Mouse (Mus musculus): ENCODE data around the gene Adcyap1r1. TPM values are rescaled to one million over a fixed set of nuclear protein-coding genes. Genes with fewer than 3 reads are reported as not detected.
A peak's percentile ranks its signal among the peaks of the same experiment; 100 is the strongest.

Gene Adcyap1r1
- total RNA-seq, 1 experiment from 2014 or later, result not detected

GRCm38 (mm10) chr6:55480988-55481387 is 29.2 kb downstream of the Adcyap1r1 start:
- no peak for ATAC-seq (replicated peaks in 1 of 2; ENCODE audit: insufficient read depth in 1 of 2, low FRiP score in 2 of 2, low TSS enrichment in 1 of 2, low read depth in 1 of 2, poor library complexity in 2 of 2, severe bottlenecking in 2 of 2)

- no peak for ATAC-seq (replicated peaks in 1 of 2; ENCODE audit: insufficient read depth in 1 of 2, low FRiP score in 2 of 2, low TSS enrichment in 1 of 2, low read depth in 1 of 2, poor library complexity in 2 of 2, severe bottlenecking in 2 of 2)
Observed at GRCm38 (mm10) chr6:55482471-55482870, 30.7 kb downstream of the Adcyap1r1 start.

GRCm38 (mm10) chr6:55483360-55483759 is 31.6 kb downstream of the Adcyap1r1 start:
- ATAC-seq (replicated peaks in 1 of 2; ENCODE audit: insufficient read depth in 1 of 2, low FRiP score in 2 of 2, low TSS enrichment in 1 of 2, low read depth in 1 of 2, poor library complexity in 2 of 2, severe bottlenecking in 2 of 2), result no peak

- ATAC-seq (replicated peaks in 1 of 2; ENCODE audit: insufficient read depth in 1 of 2, low FRiP score in 2 of 2, low TSS enrichment in 1 of 2, low read depth in 1 of 2, poor library complexity in 2 of 2, severe bottlenecking in 2 of 2), result no peak
Observed at GRCm38 (mm10) chr6:55484224-55484623, 32.4 kb downstream of the Adcyap1r1 start.

- ATAC-seq (replicated peaks in 1 of 2; ENCODE audit: insufficient read depth in 1 of 2, low FRiP score in 2 of 2, low TSS enrichment in 1 of 2, low read depth in 1 of 2, poor library complexity in 2 of 2, severe bottlenecking in 2 of 2), result no peak
Observed at GRCm38 (mm10) chr6:55485216-55485615, 33.4 kb downstream of the Adcyap1r1 start.

GRCm38 (mm10) chr6:55487726-55488125 is 35.9 kb downstream of the Adcyap1r1 start:
- ATAC-seq (replicated peaks in 1 of 2; ENCODE audit: insufficient read depth in 1 of 2, low FRiP score in 2 of 2, low TSS enrichment in 1 of 2, low read depth in 1 of 2, poor library complexity in 2 of 2, severe bottlenecking in 2 of 2), result no peak

- ATAC-seq (replicated peaks in 1 of 2; ENCODE audit: insufficient read depth in 1 of 2, low FRiP score in 2 of 2, low TSS enrichment in 1 of 2, low read depth in 1 of 2, poor library complexity in 2 of 2, severe bottlenecking in 2 of 2), result no peak
Observed at GRCm38 (mm10) chr6:55496201-55496600, 44.4 kb downstream of the Adcyap1r1 start.

- ATAC-seq (replicated peaks in 1 of 2; ENCODE audit: insufficient read depth in 1 of 2, low FRiP score in 2 of 2, low TSS enrichment in 1 of 2, low read depth in 1 of 2, poor library complexity in 2 of 2, severe bottlenecking in 2 of 2), result no peak
Observed at GRCm38 (mm10) chr6:55498753-55499152, 47.0 kb downstream of the Adcyap1r1 start.

GRCm38 (mm10) chr6:55501061-55501460 is 49.3 kb downstream of the Adcyap1r1 start:
- ATAC-seq (replicated peaks in 1 of 2; ENCODE audit: insufficient read depth in 1 of 2, low FRiP score in 2 of 2, low TSS enrichment in 1 of 2, low read depth in 1 of 2, poor library complexity in 2 of 2, severe bottlenecking in 2 of 2), result no peak

- ATAC-seq (replicated peaks in 1 of 2; ENCODE audit: insufficient read depth in 1 of 2, low FRiP score in 2 of 2, low TSS enrichment in 1 of 2, low read depth in 1 of 2, poor library complexity in 2 of 2, severe bottlenecking in 2 of 2), result no peak
Observed at GRCm38 (mm10) chr6:55502309-55502708, 50.5 kb downstream of the Adcyap1r1 start.

GRCm38 (mm10) chr6:55504797-55505488 is 53.2 kb downstream of the Adcyap1r1 start:
- no peak; a peak in 1 of 4 replicates for ATAC-seq (replicated peaks in 1 of 2; ENCODE audit: insufficient read depth in 1 of 2, low FRiP score in 2 of 2, low TSS enrichment in 1 of 2, low read depth in 1 of 2, poor library complexity in 2 of 2, severe bottlenecking in 2 of 2)

- no peak for ATAC-seq (replicated peaks in 1 of 2; ENCODE audit: insufficient read depth in 1 of 2, low FRiP score in 2 of 2, low TSS enrichment in 1 of 2, low read depth in 1 of 2, poor library complexity in 2 of 2, severe bottlenecking in 2 of 2)
Observed at GRCm38 (mm10) chr6:55506519-55506918, 54.7 kb downstream of the Adcyap1r1 start.

- ATAC-seq (replicated peaks in 1 of 2; ENCODE audit: insufficient read depth in 1 of 2, low FRiP score in 2 of 2, low TSS enrichment in 1 of 2, low read depth in 1 of 2, poor library complexity in 2 of 2, severe bottlenecking in 2 of 2), result no peak
Observed at GRCm38 (mm10) chr6:55509130-55509870, 57.5 kb downstream of the Adcyap1r1 start.

- peak; percentile 67; a peak in 3 of 4 replicates for ATAC-seq (replicated peaks in 1 of 2; ENCODE audit: insufficient read depth in 1 of 2, low FRiP score in 2 of 2, low TSS enrichment in 1 of 2, low read depth in 1 of 2, poor library complexity in 2 of 2, severe bottlenecking in 2 of 2)
Observed at GRCm38 (mm10) chr6:55511212-55512065, 59.7 kb downstream of the Adcyap1r1 start.

- no peak for ATAC-seq (replicated peaks in 1 of 2; ENCODE audit: insufficient read depth in 1 of 2, low FRiP score in 2 of 2, low TSS enrichment in 1 of 2, low read depth in 1 of 2, poor library complexity in 2 of 2, severe bottlenecking in 2 of 2)
Observed at GRCm38 (mm10) chr6:55512066-55512703, 60.4 kb downstream of the Adcyap1r1 start.

GRCm38 (mm10) chr6:55513477-55513876 is 61.7 kb downstream of the Adcyap1r1 start:
- ATAC-seq (replicated peaks in 1 of 2; ENCODE audit: insufficient read depth in 1 of 2, low FRiP score in 2 of 2, low TSS enrichment in 1 of 2, low read depth in 1 of 2, poor library complexity in 2 of 2, severe bottlenecking in 2 of 2), result no peak

GRCm38 (mm10) chr6:55519605-55520201 is 67.9 kb downstream of the Adcyap1r1 start:
- ATAC-seq (replicated peaks in 1 of 2; ENCODE audit: insufficient read depth in 1 of 2, low FRiP score in 2 of 2, low TSS enrichment in 1 of 2, low read depth in 1 of 2, poor library complexity in 2 of 2, severe bottlenecking in 2 of 2), result peak; percentile 49 to 62; a peak in 2 of 4 replicates

All from hematopoietic stem cell, adult 5-6 weeks (primary cell).